In genomic region chr7:100392265-100392664, GRCm38 (mm10) we compare ENCODE assay signal across 8 mouse cellular contexts. TPM values are rescaled to one million over a fixed set of nuclear protein-coding genes. Genes with fewer than 3 reads are reported as not detected.
DNase-seq lines count a peak whose midpoint lies in the region; TF ChIP-seq lines count a peak whose summit lies in the region.
"Had no signal": no experiment of that assay in that cellular context is flagged by ENCODE, and none has a peak within 500 bp of the region (broad histone marks: within the 10 kb centered on the region; RNA-seq: fewer than 3 reads in every experiment).

No protein-coding gene starts in this region.

- WGBS in lung, adult 2 months, result 85% methylated on average over 2 of the region's 2 CpGs

- peak; percentile 24 to 30 for DNase-seq in heart, postnatal 10 days
- no peak for DNase-seq in heart, adult 18-20 months
- DNase-seq in lung, adult 2 months, result no peak
- no peak for DNase-seq in lung, postnatal 36 days
- DNase-seq in brain, embryonic 14.5 days (ENCODE audit: low read depth), result peak; percentile 14
- peak; percentile 53 for DNase-seq in lung, postnatal 10 days
- DNase-seq in ovary, postnatal 14 days (ENCODE audit: low spot score), result no peak
- DNase-seq: spleen, adult 18-20 months had no signal

- no peak overlapping the region for H3K4me3 ChIP-seq in lung, adult 2 months (replicated peaks; ENCODE audit: extremely low read depth, low read depth, low read length)

- TF ChIP-seq CTCF in lung, adult 2 months (IDR thresholded peaks at IDR 0.05; ENCODE audit: insufficient read depth, low read length), result 0 out of 2 replicates have a peak, but pooled peaks have one; percentile 14
- peak; percentile 26; the same call in 1 of the 2 replicates for TF ChIP-seq CTCF in brain, embryonic 14.5 days (IDR thresholded peaks at IDR 0.05; ENCODE audit: borderline replicate concordance, extremely low read depth, insufficient read depth, insufficient read length)

- no peak for TF ChIP-seq POLR2A in lung, adult 2 months (IDR thresholded peaks at IDR 0.05; ENCODE audit: borderline replicate concordance, extremely low read depth, low read depth, low read length)
- TF ChIP-seq POLR2A in brain, embryonic 14.5 days (IDR thresholded peaks at IDR 0.05; ENCODE audit: borderline replicate concordance, extremely low read depth, insufficient read depth, insufficient read length, poor library complexity, severe bottlenecking), result no peak

- intact Hi-C loops in heart, postnatal 10 days (cut with DNase I), result loop anchor here (2.0 kb wide), 1 partner anchor 115 kb away; no protein-coding TSS in a partner anchor

- H3K4me1 ChIP-seq in lung, adult 2 months (ENCODE audit: control insufficient read depth, insufficient read depth, low read length), result no peaks in the 10 kb centered on the region

RNA-seq across cellular contexts. Expression of gene Ppme1, which starts 20.2 kb away (rescaled TPM):
- 10 to 100 TPM; 43.5 to 44.8 TPM for total RNA-seq in heart, postnatal 10 days (2021)
- 10 to 100 TPM; 34.7 to 35.4 TPM for total RNA-seq in heart, adult 18-20 months (2021)
- polyA plus RNA-seq in lung, adult 2 months (2012; rRNA removed), result 77.0 and 93.3 TPM in 2 replicates
- 184 and 224 TPM in 2 replicates for polyA plus RNA-seq in brain, embryonic 14.5 days (2012; rRNA removed)

RNA-seq across cellular contexts. Expression of gene C2cd3, which starts 20.2 kb away (rescaled TPM):
- 10 to 100 TPM; 11.2 to 13.1 TPM for total RNA-seq in heart, postnatal 10 days (2021)
- total RNA-seq in heart, adult 18-20 months (2021), result 10 to 100 TPM in 1 of 2 experiments, 1 to 10 TPM in 1; 7.4 to 10.6 TPM
- 14.7 and 16.6 TPM in 2 replicates for polyA plus RNA-seq in lung, adult 2 months (2012; rRNA removed)
- 38.3 and 40.3 TPM in 2 replicates for polyA plus RNA-seq in brain, embryonic 14.5 days (2012; rRNA removed)

Comparison
In these comparisons a context has a peak if more than half of its experiments do, and no peak if none do; other contexts are left out.
1. DNase-seq: peak in heart, postnatal 10 days (2 of 2), brain, embryonic 14.5 days (single experiment) and lung, postnatal 10 days (single experiment); none in heart, adult 18-20 months (0 of 2), lung, adult 2 months (single experiment), lung, postnatal 36 days (single experiment) and ovary, postnatal 14 days (single experiment).